Mouse (Mus musculus) cerebellum, adult 9-10 months (tissue): Measurements from ENCODE around the gene Itgb6.

Source experiments
- DNase-seq: peaks from one replicate; pipeline ENCODE4 v3.0.0; 2022

The Itgb6 gene

DNA sequence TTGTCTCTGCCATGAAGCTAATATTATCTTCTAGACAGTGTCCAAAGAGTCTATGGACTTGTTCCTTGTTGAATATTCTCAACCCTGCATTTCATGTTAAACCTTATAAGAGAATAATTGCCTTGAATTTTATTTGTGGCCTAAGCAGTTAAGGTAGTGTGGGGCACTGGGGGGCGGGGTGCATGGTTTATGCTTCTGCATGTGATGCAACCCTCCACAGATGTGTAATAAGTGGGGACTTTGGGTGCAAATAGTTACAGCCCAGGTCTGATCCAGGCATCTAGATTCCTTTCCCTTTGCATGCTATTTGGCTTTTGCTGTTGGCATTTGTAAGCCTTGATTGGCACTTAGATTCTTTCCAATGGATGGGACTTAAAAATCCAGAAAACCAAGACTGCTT lies 51.2 kb downstream of the Itgb6 start:
- no peak for DNase-seq

DNA sequence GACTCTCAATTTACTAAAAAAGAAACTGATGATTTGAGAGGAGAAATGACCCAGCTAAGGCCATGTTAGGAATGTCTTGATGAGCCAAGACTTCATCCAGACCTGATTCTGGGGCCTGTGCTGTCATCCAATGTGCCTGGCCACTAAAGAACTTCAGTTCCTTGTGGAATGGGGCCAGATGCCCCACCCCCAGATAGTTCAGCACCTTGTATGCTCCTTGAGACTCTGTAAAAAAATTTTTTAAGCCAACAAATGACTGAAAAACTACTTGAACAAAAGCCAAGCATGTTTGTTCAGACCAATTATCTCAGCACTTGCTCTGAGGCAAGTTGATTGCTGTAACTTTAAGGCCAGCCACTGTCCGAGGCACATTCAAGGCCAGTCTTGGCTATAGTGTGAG lies 59.4 kb downstream of the Itgb6 start:
- no peak for DNase-seq

GRCm38 (mm10) chr2:60659993-60660392 lies 62.5 kb downstream of the Itgb6 start:
- no peak for DNase-seq

- DNase-seq, result no peak
Measured at GRCm38 (mm10) chr2:60658992-60659391, 63.5 kb downstream of the Itgb6 start.

DNA sequence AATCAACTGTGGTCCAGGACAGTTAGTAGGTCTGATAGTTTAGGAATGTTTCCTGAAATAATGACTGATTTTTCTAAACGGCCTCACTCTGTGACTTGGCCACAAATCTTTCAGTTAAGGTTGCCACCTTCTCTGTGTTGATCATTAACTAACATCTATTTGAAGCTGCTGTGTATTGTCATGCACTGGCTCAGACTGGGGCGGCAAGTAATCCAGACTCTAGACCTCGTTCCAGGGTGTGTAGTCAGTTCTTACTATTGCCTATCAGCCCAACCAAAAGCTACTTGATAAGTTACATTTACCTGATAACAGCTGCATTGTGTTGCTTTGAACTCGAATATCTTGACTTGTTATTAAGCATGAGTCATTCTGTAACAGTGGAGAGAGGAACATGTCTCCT lies 67.6 kb downstream of the Itgb6 start:
- no peak for DNase-seq

GRCm38 (mm10) chr2:60650155-60650554 lies 72.3 kb downstream of the Itgb6 start:
- DNase-seq, result no peak

GRCm38 (mm10) chr2:60647650-60648049 lies 74.8 kb downstream of the Itgb6 start:
- no peak for DNase-seq

- no peak for DNase-seq
Measured at GRCm38 (mm10) chr2:60646583-60646982, 75.9 kb downstream of the Itgb6 start.

DNA sequence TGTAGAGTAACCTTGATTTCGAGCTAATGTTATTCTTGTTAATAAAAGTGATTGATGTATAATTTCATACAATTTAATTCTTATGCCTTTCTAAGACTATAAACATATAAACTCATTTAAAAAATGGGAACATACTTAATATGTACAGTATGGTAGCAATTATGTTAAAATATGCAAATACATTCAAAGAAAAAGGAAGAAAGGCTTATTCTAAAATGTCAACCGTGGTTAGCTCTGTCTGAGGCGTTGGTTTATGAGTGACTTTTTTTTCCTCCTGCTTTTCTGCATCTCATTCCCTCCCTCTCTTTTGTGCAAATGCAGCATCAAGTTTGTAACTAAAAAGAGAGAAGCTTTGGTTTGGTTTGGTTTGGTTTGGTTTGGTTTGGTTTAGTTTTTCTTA lies 79.0 kb downstream of the Itgb6 start:
- no peak for DNase-seq

DNA sequence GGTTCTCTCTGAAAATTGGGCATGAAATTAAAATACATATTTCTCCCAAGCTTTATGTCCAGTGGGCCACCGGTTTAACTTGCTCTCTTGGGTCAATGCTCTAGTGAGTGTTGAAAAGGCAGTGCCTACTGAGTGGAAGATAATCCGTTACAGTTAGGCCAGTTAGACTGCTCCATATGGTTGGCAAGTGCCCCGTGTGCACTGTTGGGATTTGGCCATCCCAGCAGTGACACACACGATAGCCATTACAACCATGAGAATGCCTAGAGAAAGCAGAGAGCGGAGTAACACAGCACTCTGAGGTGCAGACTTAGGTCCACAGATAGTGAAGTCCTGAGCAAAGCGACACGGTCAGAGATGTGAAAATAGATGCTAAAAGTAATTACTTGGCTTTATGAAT lies 79.8 kb downstream of the Itgb6 start:
- no peak for DNase-seq

DNA sequence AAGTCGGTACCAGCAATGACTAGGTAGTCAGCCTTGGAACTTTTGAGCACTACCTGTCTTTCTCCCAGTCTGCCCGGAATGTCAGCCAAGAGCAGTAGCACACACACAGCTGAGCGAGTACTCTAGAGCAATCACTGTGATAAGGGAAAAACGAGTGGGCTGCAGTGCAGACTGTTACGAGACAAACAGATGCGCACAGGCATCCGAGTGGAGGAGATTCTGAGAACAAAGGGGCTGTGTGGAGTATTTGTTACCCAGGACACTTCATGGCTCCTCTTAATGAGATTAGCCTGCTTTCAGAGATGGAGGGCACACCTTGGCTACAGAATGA lies 82.1 kb downstream of the Itgb6 start:
- DNase-seq, result no peak

DNA sequence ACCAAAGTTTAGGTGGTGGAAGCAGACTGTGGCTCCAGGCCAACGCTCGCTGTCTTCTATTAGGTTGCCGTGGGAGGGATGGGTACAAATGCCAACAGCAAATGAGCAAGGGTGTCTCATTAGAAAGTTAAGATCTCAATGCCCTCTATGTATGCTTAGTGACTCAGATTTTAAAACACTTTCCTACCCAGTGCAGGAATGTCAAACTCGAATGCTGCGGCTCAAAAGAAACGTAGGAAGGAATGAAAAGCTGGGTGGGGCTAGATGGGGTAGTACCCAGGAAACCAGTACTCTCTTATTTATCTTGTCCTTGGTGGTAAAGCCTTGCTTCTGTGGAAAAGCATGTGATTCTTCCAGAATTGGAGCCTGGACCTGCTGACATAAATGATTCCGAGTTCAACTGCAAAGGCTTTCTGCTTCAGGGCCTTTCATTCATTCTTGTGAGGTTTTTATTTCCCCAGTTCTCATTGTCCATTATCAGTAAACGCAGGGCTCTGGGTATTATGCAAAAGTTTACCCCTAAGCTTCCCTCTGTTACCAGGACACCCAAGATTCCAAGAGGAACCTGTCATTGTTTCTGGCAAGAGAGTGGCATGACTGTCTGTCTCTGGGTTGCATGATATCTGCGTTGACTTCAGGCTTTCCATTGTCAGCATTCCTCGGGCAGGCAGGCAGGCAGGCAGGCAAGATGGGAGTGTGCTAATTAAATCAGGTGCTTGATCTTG lies 82.7 kb downstream of the Itgb6 start:
- DNase-seq, result no peak

GRCm38 (mm10) chr2:60636910-60637761 lies 85.3 kb downstream of the Itgb6 start:
- no peak for DNase-seq

- no peak for DNase-seq
Measured at GRCm38 (mm10) chr2:60636481-60636880, 86.0 kb downstream of the Itgb6 start.

DNA sequence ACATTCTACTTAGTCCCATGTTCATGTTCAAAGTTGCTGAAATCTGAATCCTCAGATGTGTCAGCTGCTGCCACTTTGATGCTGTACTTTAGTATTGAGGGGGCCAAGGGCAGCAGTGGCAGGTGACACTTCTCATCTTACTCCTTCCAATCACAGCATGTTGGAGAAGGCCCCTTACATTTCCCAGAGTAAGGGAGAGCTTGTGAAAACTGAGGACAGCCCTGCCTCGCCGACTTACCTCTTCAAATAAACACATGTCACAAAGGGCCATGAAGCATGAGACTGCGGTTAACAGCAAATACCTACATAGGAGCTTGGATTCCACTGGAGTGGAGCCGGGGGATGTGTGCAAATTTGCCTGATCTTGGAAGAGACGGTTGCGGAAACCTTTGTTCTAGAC lies 86.4 kb downstream of the Itgb6 start:
- DNase-seq, result no peak

GRCm38 (mm10) chr2:60632791-60633190 lies 89.7 kb downstream of the Itgb6 start:
- no peak for DNase-seq

GRCm38 (mm10) chr2:60630304-60630703 lies 92.1 kb downstream of the Itgb6 start:
- DNase-seq, result no peak

DNA sequence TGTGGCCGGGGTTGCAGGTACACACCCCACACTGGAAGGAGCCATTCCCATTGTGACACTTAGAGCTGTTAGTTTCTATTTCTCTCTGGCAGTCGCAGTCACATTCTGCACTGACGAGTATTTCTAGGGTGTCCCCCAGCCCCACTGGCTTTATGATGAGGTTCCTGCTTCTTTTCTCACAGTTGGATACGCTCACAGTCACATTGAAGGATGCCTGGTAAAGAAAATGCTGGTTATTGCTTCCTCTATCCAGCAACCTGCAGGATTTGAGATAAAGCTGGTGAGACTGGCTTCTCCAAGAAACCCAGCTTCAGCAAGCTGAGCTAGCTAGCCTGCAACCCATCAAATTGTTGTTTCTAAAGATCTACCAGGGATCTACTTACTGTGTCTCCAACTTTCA lies 94.5 kb downstream of the Itgb6 start:
- DNase-seq, result no peak

- no peak for DNase-seq
Measured at GRCm38 (mm10) chr2:60627515-60627914, 94.9 kb downstream of the Itgb6 start.

- DNase-seq, result no peak
Measured at GRCm38 (mm10) chr2:60625766-60626165, 96.7 kb downstream of the Itgb6 start.

- no peak for DNase-seq
Measured at GRCm38 (mm10) chr2:60622161-60622560, 100.3 kb downstream of the Itgb6 start.

- DNase-seq, result no peak
Measured at GRCm38 (mm10) chr2:60614758-60615157, 107.7 kb downstream of the Itgb6 start.

- no peak for DNase-seq
Measured at GRCm38 (mm10) chr2:60613857-60614228, 108.6 kb downstream of the Itgb6 start.
